Mouse (Mus musculus): ENCODE results near the gene Raet1e. TPM values are rescaled to one million over a fixed set of nuclear protein-coding genes. Genes with fewer than 3 reads are reported as not detected.
"Not testable (repeated sequence)": the region's sequence is repeated elsewhere in the genome, so short reads cannot be mapped to it uniquely, and the experiment has no call there.

The Raet1e gene
- total RNA-seq (2022) = under 1 TPM in 1 of 4 experiments, not detected in 3; 0.19 TPM

- peak in 1 of 2 experiments; percentile 39 for DNase-seq (ENCODE audit: low spot score in 2 of 2)
These were observed at the start of gene Raet1e, which contains the start of gene H60b for GRCm38 (mm10) chr10:22158310-22158999. Gene Raet1e, plus strand, starts transcription at chr10:22158569. Gene H60b, plus strand, starts transcription at chr10:22158586.

DNA sequence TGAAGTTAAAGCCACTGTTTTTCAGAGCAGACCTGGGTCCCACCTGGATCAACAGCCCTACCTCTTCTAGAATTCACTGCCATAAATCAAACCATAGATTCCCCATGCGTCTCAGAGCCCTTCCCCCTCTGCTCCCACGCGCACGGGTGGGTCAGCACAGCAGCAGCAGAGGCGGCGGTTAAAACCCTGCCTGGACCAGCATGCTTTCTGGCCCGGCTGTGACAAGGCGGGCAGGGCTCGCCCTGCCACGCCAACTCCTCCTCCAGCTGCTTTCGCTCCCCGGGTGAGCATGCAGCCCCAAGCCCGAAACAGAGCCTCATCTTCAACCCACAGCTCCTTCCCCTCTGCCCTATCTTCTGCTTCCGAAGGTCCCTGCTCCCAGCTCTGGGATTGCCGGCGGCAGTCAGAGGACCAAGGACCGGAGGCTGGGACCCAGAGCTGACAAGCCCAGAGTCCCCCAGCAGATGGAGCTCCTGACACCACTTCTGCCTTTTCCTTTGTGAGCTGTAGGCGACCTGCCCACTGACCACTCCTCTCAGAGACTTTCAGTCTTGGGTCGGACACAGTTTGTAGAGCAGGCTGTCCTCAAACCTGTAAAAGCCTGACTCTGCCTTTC, 17.6 kb upstream of the Raet1e start:
- DNase-seq (ENCODE audit: low spot score in 2 of 2) = peak; percentile 52 to 55

DNA sequence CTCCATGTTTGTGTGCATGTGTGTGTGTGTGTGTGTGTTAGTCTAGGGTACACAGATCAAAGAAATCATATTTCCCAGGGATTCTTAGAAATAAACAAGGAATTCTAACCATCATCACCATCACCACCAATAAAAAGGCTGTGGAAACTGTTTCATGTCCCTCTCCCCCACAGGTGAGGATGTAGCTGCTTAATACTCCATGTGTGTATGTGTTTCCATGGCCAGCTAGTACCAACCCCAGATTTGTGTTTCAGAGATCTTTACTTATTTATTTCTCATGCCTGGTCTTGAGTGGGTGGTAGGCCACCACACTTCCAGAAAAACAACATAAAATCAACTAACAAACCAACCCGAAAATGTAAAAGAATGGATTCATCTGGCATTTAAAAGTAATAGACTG, 16.2 kb upstream of the Raet1e start:
- not testable (repeated sequence) for DNase-seq (ENCODE audit: low spot score in 2 of 2)

DNA sequence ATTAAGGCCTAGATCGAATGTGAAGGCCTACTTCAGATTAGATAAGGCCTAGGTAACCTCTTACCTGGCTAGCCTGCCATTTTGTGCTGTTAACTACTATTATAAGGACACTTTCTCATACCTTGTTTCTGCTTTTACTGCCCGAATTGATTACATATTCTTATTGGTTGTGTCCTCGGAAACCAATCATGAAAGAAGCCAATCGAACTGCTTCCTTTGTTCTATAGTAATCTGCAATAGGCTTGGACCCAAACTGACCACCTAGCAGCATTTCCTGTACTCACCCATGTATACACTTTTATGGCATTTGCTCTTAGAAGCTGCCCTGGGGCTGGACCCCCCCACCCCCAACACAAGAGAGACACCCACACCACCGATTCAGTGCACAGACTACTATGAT, 15.4 kb upstream of the Raet1e start:
- DNase-seq (ENCODE audit: low spot score in 2 of 2) = no peak

DNA sequence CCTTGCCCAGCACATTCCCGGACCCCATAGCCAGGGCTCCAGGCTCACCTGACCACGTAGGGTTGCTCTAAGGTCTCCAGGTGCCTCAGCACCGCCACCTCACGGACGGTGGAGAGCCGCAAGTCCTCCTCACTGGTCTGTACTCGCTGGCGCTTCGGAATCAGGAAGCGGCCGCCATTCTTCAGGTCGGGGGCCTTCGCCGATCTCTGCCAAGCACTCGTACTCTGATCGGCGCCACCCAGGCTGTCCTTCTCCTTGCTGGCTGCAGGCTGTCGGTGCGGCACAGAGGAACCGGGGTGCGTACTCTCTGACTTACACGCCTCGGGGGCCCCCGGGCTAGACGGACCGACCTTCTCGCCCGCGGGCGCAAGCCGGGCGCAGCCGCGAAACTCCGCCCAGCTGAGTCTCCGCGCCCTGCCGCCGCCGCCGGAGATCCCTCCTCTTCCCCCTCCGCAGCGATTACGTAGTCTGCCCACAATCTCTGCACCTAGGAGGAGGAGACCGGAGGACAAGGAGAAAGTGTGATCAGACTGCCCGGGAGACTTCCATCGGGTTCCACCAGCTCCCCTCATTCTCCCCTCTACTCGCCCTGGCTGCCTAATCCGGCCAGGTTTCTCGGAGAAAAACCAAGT, 9.8 kb upstream of the Raet1e start:
- peak; percentile 37 to 44 for DNase-seq (ENCODE audit: low spot score in 2 of 2)

DNA sequence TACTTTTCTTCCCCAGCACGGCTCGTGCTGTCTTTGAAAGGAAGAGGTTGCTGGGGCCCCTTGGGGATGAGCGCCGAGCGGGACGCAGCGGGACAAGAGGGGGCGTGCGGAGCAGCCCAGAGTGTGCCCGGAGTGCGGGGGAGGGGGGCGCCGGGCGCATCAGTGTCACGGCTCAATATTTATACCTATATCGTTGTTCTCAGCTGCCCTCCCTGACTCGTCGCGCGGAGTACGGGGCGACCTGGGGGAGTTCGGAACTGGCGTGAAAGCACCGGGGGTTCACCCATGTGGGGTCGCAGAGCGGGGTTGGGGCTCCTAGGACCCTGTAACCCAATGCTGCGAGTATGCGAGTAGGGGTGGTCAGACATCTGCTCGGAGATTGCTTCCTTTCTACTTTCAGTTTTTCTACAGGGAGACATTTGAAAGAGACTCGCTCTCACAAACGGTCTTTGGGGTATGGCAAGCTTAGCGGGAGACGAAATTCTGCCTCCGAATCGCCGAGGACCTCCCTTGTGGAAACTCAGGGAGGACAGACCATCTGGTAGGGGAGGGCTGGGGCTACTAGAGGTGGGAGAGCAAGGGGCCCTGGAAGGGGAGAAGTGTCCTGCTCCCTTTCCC, 9.2 kb upstream of the Raet1e start, which contains the start of gene E030030I06Rik:
Gene E030030I06Rik (minus strand): TSS at position 198 of the 618 bp plus-strand sequence.
- DNase-seq (ENCODE audit: low spot score in 2 of 2) = no peak

DNA sequence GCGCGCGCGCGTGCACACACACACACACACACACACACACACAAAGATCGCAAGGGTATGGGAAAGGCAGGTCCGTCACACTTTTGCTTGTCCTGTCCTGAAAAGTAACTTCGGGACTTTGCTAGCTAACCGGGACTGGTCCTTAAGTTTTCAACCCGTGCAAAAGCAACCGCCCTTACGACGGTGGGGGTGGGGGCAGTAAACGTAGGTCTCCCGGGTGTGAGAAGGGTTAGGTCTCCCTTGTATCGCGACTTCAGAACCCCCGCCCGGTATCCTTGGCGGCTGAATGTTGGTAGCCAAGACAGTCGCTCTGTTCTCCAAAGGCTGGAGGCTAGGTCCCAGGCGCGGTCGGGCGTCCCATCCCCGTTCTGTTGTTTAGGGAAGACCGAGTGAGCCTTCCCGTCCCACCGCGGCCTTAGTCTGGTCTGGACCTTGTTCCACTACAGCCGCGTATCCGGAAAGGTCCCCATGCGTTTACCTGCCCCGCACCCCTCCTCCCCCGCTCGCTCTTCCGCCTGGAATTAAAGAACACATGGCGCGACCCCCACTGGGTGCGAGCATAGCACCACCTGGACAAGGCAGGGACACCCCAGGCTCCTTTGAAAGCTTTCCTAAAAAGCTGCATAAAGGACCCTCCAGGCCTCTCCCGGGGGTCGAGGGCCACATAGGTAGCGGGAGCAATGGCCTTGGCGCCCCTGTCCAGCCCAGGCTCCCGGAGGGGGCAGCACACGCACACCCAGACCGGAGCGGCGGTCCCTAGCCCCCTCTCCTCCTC, 8.5 kb upstream of the Raet1e start:
- no peak for DNase-seq (ENCODE audit: low spot score in 2 of 2)

- DNase-seq (ENCODE audit: low spot score in 2 of 2) = no peak
These were observed 7.8 kb upstream of the Raet1e start for GRCm38 (mm10) chr10:22150593-22150992.

DNA sequence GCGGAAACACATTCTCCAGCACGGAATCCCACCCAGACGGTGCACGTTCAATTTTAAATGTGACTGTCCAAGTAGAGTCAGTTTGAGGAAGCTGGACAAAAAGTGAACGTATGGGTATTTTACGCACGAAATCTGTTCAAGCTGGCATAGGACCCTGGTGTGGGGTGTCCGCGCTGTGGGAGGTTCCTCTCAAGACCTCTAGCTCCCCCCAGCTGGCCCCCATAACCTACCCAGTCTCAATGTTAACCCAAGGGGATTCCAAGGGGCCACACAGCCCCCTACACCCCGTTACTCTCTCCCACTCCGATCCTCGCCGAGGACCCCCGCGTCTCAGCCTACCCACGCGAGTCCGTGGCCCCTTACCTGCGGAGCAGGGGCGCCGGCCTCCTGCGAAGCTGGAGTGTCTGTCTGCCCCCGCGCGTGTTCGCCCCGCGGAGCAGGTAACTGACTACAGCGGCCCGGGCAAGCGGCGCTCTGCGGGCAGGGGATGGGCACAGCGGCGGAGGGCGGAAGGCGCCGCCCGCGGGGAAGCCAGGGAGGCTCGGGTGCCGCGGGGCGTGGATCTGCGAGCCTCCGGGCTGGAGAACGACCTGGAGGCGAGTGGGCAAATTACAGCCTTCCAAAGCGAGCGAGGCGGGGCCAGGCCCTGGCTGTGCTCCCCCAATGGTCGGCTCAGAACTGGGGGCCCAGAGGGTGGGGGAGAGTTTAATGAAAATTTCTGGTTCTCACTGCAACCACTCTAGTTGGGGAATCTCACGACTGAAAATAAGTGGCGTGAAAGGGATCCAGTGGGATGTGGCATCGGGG, 7.1 kb upstream of the Raet1e start:
- not testable (repeated sequence) for DNase-seq (ENCODE audit: low spot score in 2 of 2)

GRCm38 (mm10) chr10:22151863-22152640, 6.3 kb upstream of the Raet1e start:
- DNase-seq (ENCODE audit: low spot score in 2 of 2) = not testable (repeated sequence)

DNA sequence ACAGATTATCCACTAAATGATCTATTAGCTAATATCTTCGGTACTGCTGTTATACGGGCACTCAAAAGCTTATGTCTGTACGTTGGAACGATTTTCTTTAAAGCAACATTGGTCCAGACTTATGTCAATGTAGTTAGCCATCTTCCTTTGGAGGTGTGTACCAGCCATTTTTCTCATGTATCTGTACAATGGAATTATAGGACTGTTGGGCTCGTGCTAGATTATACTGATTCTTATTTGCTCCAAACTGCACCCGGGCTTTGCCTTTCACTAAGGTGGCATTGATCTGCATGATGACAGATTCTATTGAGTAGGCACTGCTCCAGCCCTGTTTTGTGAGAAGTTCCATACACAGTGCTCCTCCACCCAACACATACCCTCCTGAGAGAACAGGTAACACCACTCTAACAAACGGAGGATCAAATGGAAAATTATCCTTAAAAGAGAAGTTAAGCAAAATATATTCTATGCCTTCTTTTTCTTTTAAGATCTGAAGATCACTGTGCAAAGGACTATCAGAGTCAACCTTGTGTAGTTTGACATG, 5.2 kb upstream of the Raet1e start:
- not testable (repeated sequence) for DNase-seq (ENCODE audit: low spot score in 2 of 2)

- DNase-seq (ENCODE audit: low spot score in 2 of 2) = not testable (repeated sequence)
These were observed 4.2 kb upstream of the Raet1e start for GRCm38 (mm10) chr10:22154127-22154526.

DNA sequence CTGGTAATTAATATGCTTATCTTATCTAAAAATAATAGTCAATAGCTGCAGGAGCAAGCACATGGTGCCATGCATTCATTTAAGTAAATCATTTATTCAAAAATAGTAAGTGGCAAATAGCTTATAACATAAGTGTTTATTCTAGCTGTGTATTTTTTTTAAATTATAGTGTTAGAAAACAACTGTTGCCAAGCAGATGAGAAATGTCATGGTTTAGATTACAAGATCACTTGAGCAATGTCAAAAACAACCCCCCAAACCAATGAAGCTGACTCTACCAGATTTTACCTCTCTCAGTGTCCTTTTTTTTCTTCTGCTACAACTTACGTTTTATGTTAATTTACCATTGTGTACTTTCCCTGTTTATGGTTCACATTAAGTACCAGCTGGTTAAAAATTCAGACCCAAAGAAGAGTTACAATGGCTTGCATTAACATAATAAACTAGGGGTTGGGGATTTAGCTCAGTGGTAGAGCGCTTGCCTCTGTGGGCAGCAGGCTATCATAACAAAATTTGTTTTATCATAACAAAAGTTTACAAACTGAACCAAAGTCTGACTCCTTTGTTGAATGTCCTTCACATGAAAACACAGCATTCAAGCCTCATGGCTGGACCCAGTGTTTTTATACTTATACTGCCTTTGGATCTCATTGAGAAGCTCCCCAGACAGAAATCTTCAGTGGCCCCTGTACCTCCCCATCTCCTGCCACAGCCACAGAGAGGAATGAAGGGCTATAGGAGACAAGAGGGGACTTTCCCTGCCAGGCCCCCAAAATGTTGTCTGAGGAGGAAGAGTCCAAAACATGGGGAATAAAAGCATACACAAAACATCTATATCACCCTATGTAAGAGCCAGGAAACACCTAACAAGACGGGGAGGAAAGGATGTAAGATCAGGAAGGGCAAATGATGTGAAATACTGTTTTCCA, 3.2 kb upstream of the Raet1e start:
- no peak for DNase-seq (ENCODE audit: low spot score in 2 of 2)

DNA sequence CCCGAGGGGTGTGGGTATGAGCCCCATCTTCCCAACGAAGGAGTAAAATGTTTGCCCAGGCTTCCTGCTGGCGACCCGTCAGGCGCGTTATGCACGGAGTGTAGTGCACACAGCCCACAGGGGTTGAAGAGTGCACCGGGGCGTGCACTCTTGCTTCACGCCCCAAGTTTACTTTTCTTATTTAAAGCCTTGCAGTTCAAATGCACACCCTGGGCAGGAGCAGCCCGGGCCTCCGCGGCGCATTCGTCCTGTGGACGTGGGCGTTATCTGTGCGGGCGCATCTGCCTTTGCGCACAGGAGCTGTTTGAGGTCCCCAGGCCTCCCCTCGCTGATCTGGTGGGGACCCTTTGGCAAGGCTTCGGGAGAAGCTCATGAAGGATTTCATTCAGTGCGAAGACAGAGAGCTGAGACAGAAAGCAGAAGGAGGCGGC, 777 bp downstream of the Raet1e start:
- DNase-seq (ENCODE audit: low spot score in 2 of 2) = no peak

- DNase-seq (ENCODE audit: low spot score in 2 of 2) = no peak
These were observed 1.3 kb downstream of the Raet1e start for GRCm38 (mm10) chr10:22159581-22160140.

GRCm38 (mm10) chr10:22163279-22163678, 4.9 kb downstream of the Raet1e start:
- DNase-seq (ENCODE audit: low spot score in 2 of 2) = not testable (repeated sequence)

DNA sequence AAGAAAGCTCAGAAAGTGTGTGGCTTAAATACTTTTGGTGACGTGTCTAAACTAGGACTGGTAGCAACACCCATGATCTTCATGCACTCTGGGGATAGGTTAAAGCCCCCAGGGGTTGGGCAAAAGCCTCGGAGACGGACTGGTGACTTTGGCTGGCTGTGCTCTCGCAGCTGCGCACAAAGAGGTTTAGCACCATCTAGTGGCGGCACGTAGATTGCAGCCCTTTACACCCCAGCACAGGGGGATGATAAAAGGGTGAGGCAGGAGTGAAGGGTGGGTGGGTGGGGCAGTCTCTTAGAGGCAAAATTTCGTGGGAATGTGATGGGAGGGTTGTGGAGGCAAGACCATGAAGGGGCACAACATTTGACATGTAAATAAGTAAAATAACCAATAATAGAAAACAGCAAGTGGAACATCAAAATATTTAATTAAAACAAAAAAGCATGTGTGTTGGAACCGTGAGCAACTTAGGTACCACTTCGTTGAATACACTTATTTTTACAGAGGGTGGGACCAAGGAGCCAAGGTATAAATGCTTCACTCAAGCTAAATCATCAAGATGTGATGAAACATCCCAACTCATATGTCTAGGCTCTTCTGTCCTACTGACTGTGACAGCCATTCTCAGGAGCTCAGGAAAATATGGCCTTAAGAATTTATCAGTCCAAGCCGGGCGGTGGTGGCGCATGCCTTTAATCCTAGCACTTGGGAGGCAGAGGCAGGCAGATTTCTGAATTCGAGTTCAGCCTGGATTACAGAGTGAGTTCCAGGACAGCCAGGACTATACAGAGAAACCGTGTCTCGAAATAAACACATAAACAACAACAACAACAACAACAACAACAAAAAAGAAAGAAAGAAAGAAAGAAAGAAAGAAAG, 5.6 kb downstream of the Raet1e start:
- DNase-seq (ENCODE audit: low spot score in 2 of 2) = peak; percentile 52 to 54

Measured in gastrocnemius, adult 8-10 months (tissue).